Mouse (Mus musculus) forebrain, embryonic 14.5 days (tissue): ENCODE measurements at regions not wholly inside any gene's neighbourhood (a gene's known extent, or its start where the extent isn't known, plus 50 kb on each side); places are given as distances from the start of the nearest gene placed in this dataset.
A peak's percentile ranks its signal among the peaks of the same experiment; 100 is the strongest.

Source experiments
- ATAC-seq: fragments of 200-750 bp; cut with Nextera tagmentation; 2 replicates; pipeline ENCODE4 v1.8.0; 2017; ENCODE audit warnings: mild to moderate bottlenecking, moderate library complexity
- DNase-seq: peaks from one replicate; pipeline ENCODE4 v3.0.0-alpha.2; 2015; ENCODE audit warnings: low spot score
- H3K27ac ChIP-seq: fragments of 300-500 bp; sonication (generic); 2 replicates; pipeline ENCODE4 v1.5.1; 2014; ENCODE audit warnings: low read depth, mild to moderate bottlenecking, control low read depth, low read length, moderate library complexity
- H3K27me3 ChIP-seq: fragments of 300-500 bp; sonication (generic); replicated peaks from 2 replicates; pipeline ENCODE4 v1.6.1; 2014; ENCODE audit warnings: low read length, control low read depth, mixed read lengths; ENCODE audit not compliant: control insufficient read depth, insufficient read depth
- H3K36me3 ChIP-seq: fragments of 300-500 bp; sonication (generic); 2 replicates; pipeline ENCODE4 v1.6.1; 2014; ENCODE audit warnings: low read length, control low read depth; ENCODE audit not compliant: control insufficient read depth, insufficient read depth
- H3K4me1 ChIP-seq: fragments of 300-500 bp; sonication (generic); 2 replicates; pipeline ENCODE4 v1.6.1; 2014; ENCODE audit warnings: antibody characterized with exemption, low read length, control low read depth; ENCODE audit not compliant: control insufficient read depth, insufficient read depth
- H3K4me2 ChIP-seq: fragments of 300-500 bp; sonication (generic); 2 replicates; pipeline ENCODE4 v1.6.1; 2014; ENCODE audit warnings: mild to moderate bottlenecking, control low read depth, low read length
- H3K4me3 ChIP-seq: fragments of 300-500 bp; sonication (generic); 2 replicates; pipeline ENCODE4 v1.5.1; 2014; ENCODE audit warnings: low read depth, low read length, control low read depth
- H3K9ac ChIP-seq: fragments of 300-500 bp; sonication (generic); 2 replicates; pipeline ENCODE4 v1.6.1; 2014; ENCODE audit warnings: mild to moderate bottlenecking, low read length, control low read depth, moderate library complexity
- H3K9me3 ChIP-seq: fragments of 300-500 bp; sonication (generic); replicated peaks from 2 replicates; pipeline ENCODE4 v1.6.1; 2016; ENCODE audit warnings: low read length, control low read depth, mixed read lengths; ENCODE audit not compliant: control insufficient read depth
- WGBS: fragments of 180-500 bp; shearing (Covaris S2); extraction: QIAGEN DNeasy Blood & Tissue Kit; methylation state at CpG from one replicate; pipeline ENCODE4 v1.1.7; 2014; 5-methylcytosine and 5-hydroxymethylcytosine counted together

GRCm38 (mm10) chr8:44094818-44095217 lies 385.0 kb upstream of the Adam34 start:
- Histone ChIP-seq H3K27ac (no peak overlapping the region), H3K9me3 (no peaks in the 10 kb centered on the region), H3K27me3 (no peaks in the 10 kb centered on the region), H3K36me3 (no peaks in the 10 kb centered on the region), H3K4me2 (no peak overlapping the region), H3K4me3 (no peak overlapping the region), H3K9ac (no peak overlapping the region), H3K4me1 (no peaks in the 10 kb centered on the region)
- no peak for DNase-seq
- no peak for ATAC-seq
- WGBS, result 91% methylated on average over 1 of the region's 1 CpGs

GRCm38 (mm10) chr8:44093491-44093890 lies 383.6 kb upstream of the Adam34 start:
- Histone ChIP-seq H3K9me3 (no peaks in the 10 kb centered on the region), H3K4me2 (no peak overlapping the region), H3K9ac (no peak overlapping the region), H3K36me3 (no peaks in the 10 kb centered on the region), H3K4me3 (no peak overlapping the region), H3K4me1 (no peaks in the 10 kb centered on the region), H3K27me3 (no peaks in the 10 kb centered on the region), H3K27ac (no peak overlapping the region)
- DNase-seq, result no peak
- ATAC-seq, result no peak
- 64% methylated on average over 1 of the region's 1 CpGs for WGBS

DNA sequence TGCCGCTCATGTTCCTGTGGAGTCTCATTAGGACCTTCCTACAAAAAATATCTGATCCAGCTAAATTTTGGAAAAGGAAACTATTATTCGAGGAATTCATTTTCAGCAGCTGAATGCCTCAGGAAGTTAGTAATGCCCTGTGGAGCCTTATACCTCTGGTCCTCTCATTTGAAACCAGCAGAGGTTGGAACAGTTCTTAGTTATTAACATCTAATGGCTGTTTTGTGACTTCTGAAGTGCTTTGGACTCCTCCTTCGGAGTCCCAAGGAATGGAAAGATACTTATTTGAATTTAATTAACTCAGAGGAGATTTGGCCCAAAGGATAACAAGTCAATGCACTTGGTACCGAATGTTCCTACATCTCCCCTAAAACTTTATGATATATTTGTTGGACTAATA lies 372.2 kb upstream of the Adam34 start:
- DNase-seq (no peak), ATAC-seq (no peak)
- Histone ChIP-seq H3K4me3 (no peak overlapping the region), H3K36me3 (no peaks in the 10 kb centered on the region), H3K4me2 (no peak overlapping the region), H3K4me1 (no peaks in the 10 kb centered on the region), H3K9me3 (no peaks in the 10 kb centered on the region), H3K9ac (no peak overlapping the region), H3K27me3 (no peaks in the 10 kb centered on the region), H3K27ac (no peak overlapping the region)
- WGBS, result 93% methylated on average over 4 of the region's 4 CpGs

DNA sequence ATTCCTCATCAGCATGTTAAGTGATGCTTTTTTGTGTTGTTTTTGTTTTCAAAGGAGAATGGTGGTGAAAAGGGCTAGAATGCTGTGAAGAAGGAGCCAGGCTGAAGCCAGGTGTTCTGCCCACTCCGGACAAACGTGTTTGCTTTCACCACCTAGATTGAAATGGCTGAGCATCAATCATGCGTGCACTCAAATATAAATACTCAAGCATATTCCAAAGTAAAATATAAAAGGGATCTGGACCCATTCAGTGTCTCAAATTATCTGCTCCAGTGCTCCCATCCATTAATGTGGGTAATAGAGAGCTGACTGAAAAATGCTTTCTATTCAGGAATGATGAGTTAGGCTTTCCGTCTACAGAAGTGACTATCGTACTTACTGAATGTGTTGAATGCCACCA lies 349.0 kb upstream of the Adam34 start:
- ATAC-seq, result peak; percentile 34; the same call in 1 of the 2 replicates
- WGBS, result 13% methylated on average over 5 of the region's 5 CpGs
- Histone ChIP-seq H3K9me3 (no peaks in the 10 kb centered on the region), H3K4me2 (no peak overlapping the region), H3K9ac (no peak overlapping the region), H3K27me3 (no peaks in the 10 kb centered on the region), H3K36me3 (no peaks in the 10 kb centered on the region), H3K4me1 (no peaks in the 10 kb centered on the region), H3K27ac (no peak overlapping the region), H3K4me3 (no peak overlapping the region)
- DNase-seq, result peak; percentile 31

DNA sequence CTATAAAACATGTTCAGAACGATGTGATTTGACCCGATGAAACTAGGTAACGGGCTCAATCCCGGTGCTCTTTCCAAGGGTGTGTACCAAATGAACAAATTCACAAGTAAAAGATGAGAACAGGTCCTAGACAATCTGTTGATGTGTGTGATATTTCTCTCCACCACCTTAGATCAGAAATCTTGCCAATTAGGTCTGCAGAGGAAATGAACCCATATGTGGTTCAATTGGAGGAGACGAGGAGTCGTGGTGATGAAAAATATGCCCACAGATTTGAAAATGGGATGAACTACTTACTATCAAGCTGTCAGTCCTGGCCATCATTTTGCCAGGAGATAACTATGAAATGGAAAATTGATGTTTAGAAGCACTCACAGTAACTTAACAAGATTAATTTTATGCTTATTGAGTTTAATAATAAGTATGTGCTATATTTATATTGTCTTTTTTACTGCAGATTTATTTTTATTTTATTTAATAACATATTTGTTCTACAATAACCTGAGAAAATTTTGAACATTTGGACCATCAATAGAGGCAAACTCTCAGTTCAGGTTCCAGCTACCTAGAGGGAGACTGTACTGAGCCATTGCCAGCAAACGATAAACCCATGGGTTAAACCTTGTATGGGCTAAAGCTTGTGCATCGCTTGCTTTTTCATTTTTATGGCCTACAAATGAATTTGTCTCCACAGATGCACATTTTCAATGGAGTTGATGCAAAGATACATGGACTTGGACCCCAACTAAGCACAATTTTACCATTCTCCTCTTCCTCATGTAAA lies 332.9 kb upstream of the Adam34 start:
- DNase-seq, result no peak
- ATAC-seq, result no peak
- Histone ChIP-seq H3K4me3 (no peak overlapping the region), H3K27ac (no peak overlapping the region), H3K9ac (no peak overlapping the region), H3K4me2 (no peak overlapping the region), H3K9me3 (no peaks in the 10 kb centered on the region), H3K36me3 (no peaks in the 10 kb centered on the region), H3K27me3 (no peaks in the 10 kb centered on the region), H3K4me1 (no peaks in the 10 kb centered on the region)
- WGBS, result 91% methylated on average over 8 of the region's 8 CpGs

- no peak for DNase-seq
- Histone ChIP-seq H3K9me3 (no peaks in the 10 kb centered on the region), H3K4me2 (no peak overlapping the region), H3K4me3 (no peak overlapping the region), H3K9ac (no peak overlapping the region), H3K4me1 (no peaks in the 10 kb centered on the region), H3K36me3 (no peaks in the 10 kb centered on the region), H3K27me3 (no peaks in the 10 kb centered on the region), H3K27ac (no peak overlapping the region)
- WGBS, result 77% methylated on average over 4 of the region's 4 CpGs
- ATAC-seq, result no peak
Observed at GRCm38 (mm10) chr8:44034211-44034610, 324.4 kb upstream of the Adam34 start.

DNA sequence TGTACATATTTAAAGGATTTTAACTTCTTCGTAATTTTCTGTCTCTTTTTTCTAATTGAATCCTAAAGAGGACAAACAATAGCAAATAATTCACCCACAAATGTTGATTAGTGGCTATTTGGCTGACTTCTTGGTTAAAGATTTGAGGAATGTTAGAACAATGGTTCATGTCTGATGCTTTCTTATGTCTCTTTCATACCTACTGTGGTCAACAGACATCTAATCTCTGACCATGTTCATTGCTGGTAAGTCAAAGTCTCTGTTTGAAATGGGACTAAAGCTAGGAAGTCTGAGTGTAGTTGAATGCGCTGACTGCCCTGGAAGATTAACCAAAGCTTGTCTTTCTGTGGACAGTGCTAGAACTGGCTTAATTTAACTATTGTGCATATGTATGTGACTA lies 321.5 kb upstream of the Adam34 start:
- H3K4me1 ChIP-seq, result no peaks in the 10 kb centered on the region
- H3K4me2 ChIP-seq, result no peak overlapping the region
- no peaks in the 10 kb centered on the region for H3K9me3 ChIP-seq
- H3K9ac ChIP-seq, result no peak overlapping the region
- H3K4me3 ChIP-seq, result no peak overlapping the region
- no peak overlapping the region for H3K27ac ChIP-seq
- no peaks in the 10 kb centered on the region for H3K36me3 ChIP-seq
- no peaks in the 10 kb centered on the region for H3K27me3 ChIP-seq
- no peak for DNase-seq
- no peak for ATAC-seq
- 90% methylated on average over 2 of the region's 2 CpGs for WGBS

DNA sequence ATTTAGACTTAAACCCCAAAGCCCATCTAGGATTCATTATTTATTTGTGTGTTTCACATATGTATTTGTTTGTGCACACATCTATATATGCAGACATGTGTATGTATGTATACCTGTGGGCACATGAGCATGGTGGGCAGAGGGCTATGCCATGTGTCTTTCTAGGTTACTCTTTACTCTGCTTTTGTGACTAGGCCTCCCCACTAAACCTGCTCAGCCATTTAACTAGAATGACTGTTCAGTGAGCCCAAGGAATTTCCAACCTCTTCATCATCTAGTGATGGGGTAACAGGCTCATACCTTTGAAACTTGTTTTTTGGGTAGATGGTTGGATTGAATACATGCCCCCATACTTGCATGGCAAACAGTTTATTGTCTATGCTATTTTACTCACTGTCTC lies 321.1 kb upstream of the Adam34 start:
- Histone ChIP-seq H3K4me3 (no peak overlapping the region), H3K27me3 (no peaks in the 10 kb centered on the region), H3K4me1 (no peaks in the 10 kb centered on the region), H3K9me3 (no peaks in the 10 kb centered on the region), H3K36me3 (no peaks in the 10 kb centered on the region), H3K4me2 (no peak overlapping the region), H3K27ac (no peak overlapping the region), H3K9ac (no peak overlapping the region)
- DNase-seq, result no peak
- ATAC-seq, result no peak

DNA sequence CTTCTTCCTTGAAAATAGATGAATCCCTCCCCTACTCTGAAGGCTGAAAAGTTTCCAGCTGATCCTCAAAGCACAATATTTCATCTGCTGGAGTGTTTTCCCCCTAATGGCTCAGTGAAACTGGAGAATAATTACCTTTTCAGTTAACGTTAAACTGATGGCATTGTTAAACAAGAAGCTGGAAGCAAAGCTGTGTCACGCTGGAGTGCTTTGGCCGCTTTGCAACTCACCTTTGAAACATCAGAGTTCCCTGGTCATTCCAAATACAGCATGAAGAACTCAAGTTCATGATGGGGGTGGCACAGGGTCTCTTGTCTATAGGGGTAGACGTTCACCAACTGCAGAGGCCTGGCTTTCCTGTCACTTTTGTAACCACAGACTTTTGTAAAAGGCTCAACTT lies 317.9 kb upstream of the Adam34 start:
- H3K4me3 ChIP-seq, result no peak overlapping the region
- H3K9ac ChIP-seq, result no peak overlapping the region
- H3K27ac ChIP-seq, result no peak overlapping the region
- H3K9me3 ChIP-seq, result no peaks in the 10 kb centered on the region
- H3K4me2 ChIP-seq, result no peak overlapping the region
- H3K4me1 ChIP-seq, result no peaks in the 10 kb centered on the region
- DNase-seq (no peak), ATAC-seq (no peak)
- H3K27me3 ChIP-seq, result no peaks in the 10 kb centered on the region
- H3K36me3 ChIP-seq, result no peaks in the 10 kb centered on the region
- 61% methylated on average over 4 of the region's 4 CpGs for WGBS
